Mouse (Mus musculus) liver, adult 2 months (tissue): ENCODE measurements around the gene Npas1.

Experiments used
- CTCF ChIP-seq: fragments of 200-500 bp; IDR thresholded peaks from 2 replicates; pipeline ENCODE4 v1.5.1; 2011; ENCODE audit warnings: low read depth, low read length, control low read depth
- POLR2A ChIP-seq: fragments of 200-500 bp; IDR thresholded peaks from 2 replicates; pipeline ENCODE4 v1.6.1; 2011; ENCODE audit warnings: low read length, control low read depth; ENCODE audit not compliant: insufficient read depth; ENCODE audit errors: extremely low read depth

DNA sequence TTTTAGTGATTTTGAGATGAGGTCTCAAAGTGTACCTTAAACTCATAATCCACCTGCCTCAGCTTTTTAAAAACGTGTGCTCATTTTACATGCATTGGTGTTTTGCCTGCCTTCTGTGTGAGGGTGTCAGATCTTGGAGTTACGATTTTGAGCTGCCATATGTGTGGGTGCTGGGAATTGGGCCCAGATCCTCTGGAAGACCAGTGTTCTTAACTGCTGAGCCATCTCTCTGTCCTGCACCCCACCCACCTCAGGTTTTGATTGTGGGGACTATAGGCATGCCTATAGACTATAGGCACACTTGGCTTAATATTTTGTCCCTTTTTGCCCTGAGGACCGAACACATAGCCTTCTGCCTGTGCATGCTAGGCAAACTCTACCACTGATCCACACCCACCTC is 14.7 kb upstream of the Npas1 start:
- TF ChIP-seq POLR2A (no peak), CTCF (no peak)
